Mouse (Mus musculus): ENCODE measurements around the gene Rpusd3. TPM values are rescaled to one million over a fixed set of nuclear protein-coding genes. Genes with fewer than 3 reads are reported as not detected.

The Rpusd3 gene
- 16.3 and 23.4 TPM in 2 replicates for polyA plus RNA-seq (2014; fragmentation: Nextera tagmentation; extraction: Ambion mirVana)

- ATAC-seq (ENCODE audit: low read depth): peak; percentile 99
- H3K9ac ChIP-seq (ENCODE audit: low read depth, low read length): peak within 1 kb of the TSS; percentile 78
- H3K36me3 ChIP-seq (ENCODE audit: control insufficient read depth, insufficient read depth, low read length): peaks cover 18% of the 10 kb centered on the region
- H3K9me3 ChIP-seq (ENCODE audit: control insufficient read depth, low read length): no peaks in the 10 kb centered on the region
- peak within 1 kb of the TSS; percentile 90 for H3K4me2 ChIP-seq (ENCODE audit: low read depth, low read length)
- H3K27ac ChIP-seq (replicated peaks; ENCODE audit: low read depth, low read length): no peak within 1 kb of the TSS
- peak; percentile 98 for DNase-seq (ENCODE audit: low spot score)
- H3K4me1 ChIP-seq (ENCODE audit: control insufficient read depth, insufficient read depth, low read length): peaks cover 12% of the 10 kb centered on the region
- 0% methylated on average over 25 of the region's 25 CpGs for WGBS
- peak within 1 kb of the TSS; percentile 62 for H3K4me3 ChIP-seq (ENCODE audit: low read depth, low read length)
- no peaks in the 10 kb centered on the region for H3K27me3 ChIP-seq (replicated peaks; ENCODE audit: control insufficient read depth, insufficient read depth, low read length)
Measured at GRCm38 (mm10) chr6:113419199-113419587, at the start of gene Rpusd3. TSS of gene Rpusd3 (minus strand) at chr6:113419340.

- Histone ChIP-seq H3K27ac (replicated peaks; ENCODE audit: low read depth, low read length) (no peak overlapping the region), H3K4me2 (ENCODE audit: low read depth, low read length) (no peak overlapping the region), H3K27me3 (replicated peaks; ENCODE audit: control insufficient read depth, insufficient read depth, low read length) (peaks cover 23% of the 10 kb centered on the region), H3K4me3 (ENCODE audit: low read depth, low read length) (no peak overlapping the region), H3K36me3 (ENCODE audit: control insufficient read depth, insufficient read depth, low read length) (no peaks in the 10 kb centered on the region), H3K9ac (ENCODE audit: low read depth, low read length) (peak overlapping the region; percentile 40; the same call in 1 of the 2 replicates), H3K9me3 (ENCODE audit: control insufficient read depth, low read length) (no peaks in the 10 kb centered on the region), H3K4me1 (ENCODE audit: control insufficient read depth, insufficient read depth, low read length) (peaks cover 7% of the 10 kb centered on the region; the same call in 1 of the 2 replicates)
- no peak for DNase-seq (ENCODE audit: low spot score)
- WGBS: 63% methylated on average over 3 of the region's 3 CpGs
- ATAC-seq (ENCODE audit: low read depth): no peak
Measured at GRCm38 (mm10) chr6:113468512-113468911, 49.4 kb upstream of the Rpusd3 start.

GRCm38 (mm10) chr6:113465602-113466001 lies 46.5 kb upstream of the Rpusd3 start:
- peaks cover 13% of the 10 kb centered on the region for H3K27me3 ChIP-seq (replicated peaks; ENCODE audit: control insufficient read depth, insufficient read depth, low read length)
- H3K9ac ChIP-seq (ENCODE audit: low read depth, low read length): peak overlapping the region; percentile 19; the same call in 1 of the 2 replicates
- DNase-seq (ENCODE audit: low spot score): no peak
- H3K9me3 ChIP-seq (ENCODE audit: control insufficient read depth, low read length): no peaks in the 10 kb centered on the region
- H3K4me2 ChIP-seq (ENCODE audit: low read depth, low read length): no peak overlapping the region
- no peak for ATAC-seq (ENCODE audit: low read depth)
- no peak overlapping the region for H3K27ac ChIP-seq (replicated peaks; ENCODE audit: low read depth, low read length)
- H3K4me1 ChIP-seq (ENCODE audit: control insufficient read depth, insufficient read depth, low read length): peaks cover 7% of the 10 kb centered on the region; the same call in 1 of the 2 replicates
- 48% methylated on average over 5 of the region's 5 CpGs for WGBS
- no peaks in the 10 kb centered on the region for H3K36me3 ChIP-seq (ENCODE audit: control insufficient read depth, insufficient read depth, low read length)
- H3K4me3 ChIP-seq (ENCODE audit: low read depth, low read length): no peak overlapping the region

DNA sequence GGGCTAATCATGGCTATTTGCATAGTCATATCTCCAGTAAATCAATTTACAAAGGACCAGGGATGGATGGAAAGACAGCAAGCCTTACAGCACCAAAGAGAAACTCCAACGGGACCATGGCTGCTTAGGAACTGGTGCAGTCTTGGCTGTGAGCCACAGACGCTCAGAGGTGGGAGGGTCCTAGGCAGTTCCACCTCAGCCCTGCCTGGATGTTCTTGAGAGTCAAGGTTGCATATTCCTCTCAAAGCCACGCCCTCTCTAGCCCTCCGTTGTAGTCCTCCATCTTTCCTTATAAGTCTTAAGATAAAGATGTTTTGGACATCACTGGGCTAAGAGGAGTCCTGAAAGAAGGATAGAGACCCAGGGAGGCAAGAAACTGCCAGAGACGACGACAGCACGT lies 44.9 kb upstream of the Rpusd3 start:
- H3K27ac ChIP-seq (replicated peaks; ENCODE audit: low read depth, low read length): no peak overlapping the region
- H3K9ac ChIP-seq (ENCODE audit: low read depth, low read length): no peak overlapping the region
- no peaks in the 10 kb centered on the region; the same call in 1 of the 2 replicates for H3K4me1 ChIP-seq (ENCODE audit: control insufficient read depth, insufficient read depth, low read length)
- no peaks in the 10 kb centered on the region for H3K27me3 ChIP-seq (replicated peaks; ENCODE audit: control insufficient read depth, insufficient read depth, low read length)
- H3K4me3 ChIP-seq (ENCODE audit: low read depth, low read length): no peak overlapping the region
- H3K4me2 ChIP-seq (ENCODE audit: low read depth, low read length): no peak overlapping the region
- WGBS: 68% methylated on average over 7 of the region's 7 CpGs
- DNase-seq (ENCODE audit: low spot score) (no peak), ATAC-seq (ENCODE audit: low read depth) (no peak)
- no peaks in the 10 kb centered on the region for H3K36me3 ChIP-seq (ENCODE audit: control insufficient read depth, insufficient read depth, low read length)
- no peaks in the 10 kb centered on the region for H3K9me3 ChIP-seq (ENCODE audit: control insufficient read depth, low read length)

- no peak overlapping the region for H3K9ac ChIP-seq (ENCODE audit: low read depth, low read length)
- H3K9me3 ChIP-seq (ENCODE audit: control insufficient read depth, low read length): no peaks in the 10 kb centered on the region
- 57% methylated on average over 9 of the region's 10 CpGs for WGBS
- H3K4me1 ChIP-seq (ENCODE audit: control insufficient read depth, insufficient read depth, low read length): no peaks in the 10 kb centered on the region
- ATAC-seq (ENCODE audit: low read depth) (peak; percentile 89), DNase-seq (ENCODE audit: low spot score) (peak; percentile 76)
- H3K4me2 ChIP-seq (ENCODE audit: low read depth, low read length): peak overlapping the region; percentile 39
- no peak overlapping the region for H3K27ac ChIP-seq (replicated peaks; ENCODE audit: low read depth, low read length)
- H3K27me3 ChIP-seq (replicated peaks; ENCODE audit: control insufficient read depth, insufficient read depth, low read length): no peaks in the 10 kb centered on the region
- H3K36me3 ChIP-seq (ENCODE audit: control insufficient read depth, insufficient read depth, low read length): no peaks in the 10 kb centered on the region
- H3K4me3 ChIP-seq (ENCODE audit: low read depth, low read length): no peak overlapping the region
Measured at GRCm38 (mm10) chr6:113458635-113459034, 39.5 kb upstream of the Rpusd3 start.

DNA sequence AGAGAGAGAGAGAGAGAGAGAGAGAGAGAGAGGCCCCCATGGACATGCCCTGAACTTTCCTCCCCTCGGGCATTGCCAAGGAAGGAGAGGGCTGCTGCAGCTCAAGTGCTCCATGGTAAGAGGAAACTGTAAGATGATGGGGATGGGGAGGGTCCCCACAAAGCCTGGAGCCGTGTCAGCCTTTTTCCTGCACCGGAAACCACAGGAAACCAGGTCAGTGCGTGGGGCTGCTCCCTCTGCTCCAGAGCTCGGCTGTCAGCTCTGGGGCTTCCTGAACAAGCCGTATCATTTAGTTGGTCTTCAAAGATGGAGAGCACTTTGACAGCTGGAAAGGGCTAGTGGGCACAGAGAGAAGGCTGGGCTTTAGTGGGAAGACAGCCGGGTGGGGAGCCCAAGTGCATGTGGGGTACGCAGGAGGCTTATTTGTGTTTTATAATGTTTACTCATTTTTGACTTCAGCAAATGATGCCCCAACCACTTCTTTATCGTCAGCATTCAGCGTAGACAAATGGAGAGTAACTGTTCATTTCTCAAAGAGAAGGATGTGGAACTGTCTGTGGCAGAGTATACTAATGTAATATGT lies 38.9 kb upstream of the Rpusd3 start, which contains the start of gene Il17re:
Gene Il17re (plus strand): TSS at position 533 of the 583 bp plus-strand sequence.
- Histone ChIP-seq H3K4me1 (ENCODE audit: control insufficient read depth, insufficient read depth, low read length) (no peaks in the 10 kb centered on the region), H3K36me3 (ENCODE audit: control insufficient read depth, insufficient read depth, low read length) (no peaks in the 10 kb centered on the region), H3K4me2 (ENCODE audit: low read depth, low read length) (peak within 1 kb of the TSS; percentile 39), H3K9ac (ENCODE audit: low read depth, low read length) (no peak within 1 kb of the TSS), H3K4me3 (ENCODE audit: low read depth, low read length) (no peak within 1 kb of the TSS), H3K9me3 (ENCODE audit: control insufficient read depth, low read length) (no peaks in the 10 kb centered on the region), H3K27me3 (replicated peaks; ENCODE audit: control insufficient read depth, insufficient read depth, low read length) (no peaks in the 10 kb centered on the region), H3K27ac (replicated peaks; ENCODE audit: low read depth, low read length) (no peak within 1 kb of the TSS)
- no peak for DNase-seq (ENCODE audit: low spot score)
- WGBS: 51% methylated on average over 10 of the region's 10 CpGs
- ATAC-seq (ENCODE audit: low read depth): no peak

DNA sequence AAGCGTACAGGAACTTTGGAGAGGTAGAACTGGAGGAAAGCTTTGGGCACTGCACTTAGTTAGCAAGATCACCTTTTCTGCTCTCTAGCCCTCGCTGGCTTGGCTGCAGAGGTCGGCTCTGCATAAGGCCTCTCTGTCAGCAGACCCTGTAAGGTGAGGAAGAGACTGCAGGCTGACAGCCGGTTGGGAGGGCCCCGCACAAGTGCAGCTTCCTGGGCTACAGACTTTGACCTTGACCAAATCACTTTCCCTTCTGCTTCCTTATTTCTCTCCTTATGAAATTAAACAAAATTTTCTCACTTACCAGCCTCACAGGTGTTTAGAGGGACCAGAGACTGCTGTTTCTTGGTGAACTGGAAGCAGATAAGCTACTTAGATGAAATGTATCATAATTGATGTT lies 35.9 kb upstream of the Rpusd3 start:
- Histone ChIP-seq H3K9ac (ENCODE audit: low read depth, low read length) (no peak overlapping the region), H3K4me3 (ENCODE audit: low read depth, low read length) (no peak overlapping the region), H3K4me2 (ENCODE audit: low read depth, low read length) (no peak overlapping the region), H3K36me3 (ENCODE audit: control insufficient read depth, insufficient read depth, low read length) (no peaks in the 10 kb centered on the region), H3K27me3 (replicated peaks; ENCODE audit: control insufficient read depth, insufficient read depth, low read length) (no peaks in the 10 kb centered on the region), H3K4me1 (ENCODE audit: control insufficient read depth, insufficient read depth, low read length) (no peaks in the 10 kb centered on the region), H3K27ac (replicated peaks; ENCODE audit: low read depth, low read length) (no peak overlapping the region), H3K9me3 (ENCODE audit: control insufficient read depth, low read length) (no peaks in the 10 kb centered on the region)
- no peak for DNase-seq (ENCODE audit: low spot score)
- no peak for ATAC-seq (ENCODE audit: low read depth)
- WGBS: 60% methylated on average over 5 of the region's 5 CpGs

GRCm38 (mm10) chr6:113451839-113452238 lies 32.7 kb upstream of the Rpusd3 start:
- Histone ChIP-seq H3K27me3 (replicated peaks; ENCODE audit: control insufficient read depth, insufficient read depth, low read length) (no peaks in the 10 kb centered on the region), H3K9ac (ENCODE audit: low read depth, low read length) (no peak overlapping the region; the same call in 1 of the 2 replicates), H3K27ac (replicated peaks; ENCODE audit: low read depth, low read length) (no peak overlapping the region), H3K9me3 (ENCODE audit: control insufficient read depth, low read length) (no peaks in the 10 kb centered on the region), H3K36me3 (ENCODE audit: control insufficient read depth, insufficient read depth, low read length) (peaks cover 20% of the 10 kb centered on the region), H3K4me2 (ENCODE audit: low read depth, low read length) (no peak overlapping the region), H3K4me3 (ENCODE audit: low read depth, low read length) (no peak overlapping the region), H3K4me1 (ENCODE audit: control insufficient read depth, insufficient read depth, low read length) (no peaks in the 10 kb centered on the region)
- peak; percentile 74 for ATAC-seq (ENCODE audit: low read depth)
- 56% methylated on average over 2 of the region's 2 CpGs for WGBS
- DNase-seq (ENCODE audit: low spot score): peak; percentile 86

GRCm38 (mm10) chr6:113447639-113448038 lies 28.5 kb upstream of the Rpusd3 start:
- ATAC-seq (ENCODE audit: low read depth) (no peak), DNase-seq (ENCODE audit: low spot score) (no peak)
- Histone ChIP-seq H3K9me3 (ENCODE audit: control insufficient read depth, low read length) (no peaks in the 10 kb centered on the region), H3K27me3 (replicated peaks; ENCODE audit: control insufficient read depth, insufficient read depth, low read length) (no peaks in the 10 kb centered on the region), H3K4me1 (ENCODE audit: control insufficient read depth, insufficient read depth, low read length) (peaks cover 8% of the 10 kb centered on the region; the same call in 1 of the 2 replicates), H3K27ac (replicated peaks; ENCODE audit: low read depth, low read length) (no peak overlapping the region), H3K4me2 (ENCODE audit: low read depth, low read length) (no peak overlapping the region), H3K36me3 (ENCODE audit: control insufficient read depth, insufficient read depth, low read length) (peaks cover 27% of the 10 kb centered on the region), H3K9ac (ENCODE audit: low read depth, low read length) (no peak overlapping the region), H3K4me3 (ENCODE audit: low read depth, low read length) (no peak overlapping the region)
- WGBS: over 99% methylated on average over 4 of the region's 4 CpGs

All from embryonic facial prominence, embryonic 14.5 days (tissue).